Mouse (Mus musculus) stomach, postnatal 0 days (tissue): ENCODE measurements at regions not wholly inside any gene's neighbourhood (a gene's known extent, or its start where the extent isn't known, plus 50 kb on each side); places are given as distances from the start of the nearest gene placed in this dataset.

Source experiments
- CTCF ChIP-seq: IDR thresholded peaks from 2 replicates; pipeline ENCODE4 v1.5.1; 2016; ENCODE audit warnings: antibody characterized with exemption, low read depth, mild to moderate bottlenecking, moderate library complexity
- EP300 ChIP-seq: optimal IDR thresholded peaks from 2 replicates; pipeline ENCODE3; 2016; ENCODE audit warnings: antibody characterized with exemption

- TF ChIP-seq CTCF (no peak), EP300 (no peak)
Measured at GRCm38 (mm10) chr11:113145721-113146120, 363.7 kb downstream of the Sox9 start.
